Mouse (Mus musculus): Measurements from ENCODE around the gene Cd82. TPM values are rescaled to one million over a fixed set of nuclear protein-coding genes. Genes with fewer than 3 reads are reported as not detected.

Cd82 gene
- polyA plus RNA-seq, 1 experiment from 2014 or later: 23.9 TPM

- H3K27me3 ChIP-seq: no peaks in the 10 kb centered on the region
- H3K9ac ChIP-seq: no peak overlapping the region
- H3K4me2 ChIP-seq: no peak overlapping the region
- H3K27ac ChIP-seq (replicated peaks): no peak overlapping the region
- no peaks in the 10 kb centered on the region for H3K9me3 ChIP-seq
- WGBS: 81% methylated on average over 7 of the region's 7 CpGs
- ATAC-seq (ENCODE audit: low read depth): no peak
- peaks cover 33% of the 10 kb centered on the region for H3K4me1 ChIP-seq (replicated peaks)
- H3K4me3 ChIP-seq: no peak overlapping the region
- no peaks in the 10 kb centered on the region for H3K36me3 ChIP-seq
Measured at GRCm38 (mm10) chr2:93450695-93451094, 12.2 kb downstream of the Cd82 start.

GRCm38 (mm10) chr2:93449657-93450056 is 13.3 kb downstream of the Cd82 start:
- Histone ChIP-seq H3K4me3 (no peak overlapping the region), H3K27ac (replicated peaks) (no peak overlapping the region), H3K4me2 (no peak overlapping the region), H3K4me1 (replicated peaks) (peaks cover 29% of the 10 kb centered on the region), H3K36me3 (no peaks in the 10 kb centered on the region), H3K9ac (no peak overlapping the region), H3K9me3 (no peaks in the 10 kb centered on the region), H3K27me3 (no peaks in the 10 kb centered on the region)
- 71% methylated on average over 2 of the region's 2 CpGs for WGBS
- ATAC-seq (ENCODE audit: low read depth): no peak

- H3K9ac ChIP-seq: no peak overlapping the region
- ATAC-seq (ENCODE audit: low read depth): no peak
- WGBS: 68% methylated on average over 5 of the region's 5 CpGs
- H3K9me3 ChIP-seq: no peaks in the 10 kb centered on the region
- H3K4me3 ChIP-seq: no peak overlapping the region
- no peak overlapping the region for H3K4me2 ChIP-seq
- H3K36me3 ChIP-seq: no peaks in the 10 kb centered on the region
- peaks cover 29% of the 10 kb centered on the region for H3K4me1 ChIP-seq (replicated peaks)
- no peaks in the 10 kb centered on the region for H3K27me3 ChIP-seq
- no peak overlapping the region for H3K27ac ChIP-seq (replicated peaks)
Measured at GRCm38 (mm10) chr2:93448774-93449173, 14.2 kb downstream of the Cd82 start.

- H3K9me3 ChIP-seq: no peaks in the 10 kb centered on the region
- WGBS: 70% methylated on average over 6 of the region's 6 CpGs
- no peaks in the 10 kb centered on the region for H3K36me3 ChIP-seq
- H3K9ac ChIP-seq: no peak overlapping the region
- no peak overlapping the region for H3K4me2 ChIP-seq
- H3K4me1 ChIP-seq (replicated peaks): peaks cover 34% of the 10 kb centered on the region
- no peaks in the 10 kb centered on the region for H3K27me3 ChIP-seq
- 0 out of 2 replicates have a peak overlapping the region, but pooled peaks have one; percentile 25 for H3K27ac ChIP-seq (replicated peaks)
- ATAC-seq (ENCODE audit: low read depth): no peak
- H3K4me3 ChIP-seq: no peak overlapping the region
Measured at GRCm38 (mm10) chr2:93447500-93448249, 15.3 kb downstream of the Cd82 start.

GRCm38 (mm10) chr2:93446606-93447353 is 16.2 kb downstream of the Cd82 start:
- Histone ChIP-seq H3K27me3 (no peaks in the 10 kb centered on the region), H3K36me3 (no peaks in the 10 kb centered on the region), H3K4me2 (no peak overlapping the region), H3K9ac (no peak overlapping the region), H3K9me3 (no peaks in the 10 kb centered on the region), H3K4me3 (no peak overlapping the region), H3K27ac (replicated peaks) (no peak overlapping the region), H3K4me1 (replicated peaks) (peaks cover 26% of the 10 kb centered on the region)
- ATAC-seq (ENCODE audit: low read depth): no peak
- 71% methylated on average over 13 of the region's 13 CpGs for WGBS

- H3K27ac ChIP-seq (replicated peaks): no peak overlapping the region
- no peaks in the 10 kb centered on the region for H3K36me3 ChIP-seq
- no peak for ATAC-seq (ENCODE audit: low read depth)
- no peak overlapping the region for H3K4me2 ChIP-seq
- H3K9me3 ChIP-seq: no peaks in the 10 kb centered on the region
- peaks cover 29% of the 10 kb centered on the region for H3K4me1 ChIP-seq (replicated peaks)
- no peak overlapping the region for H3K4me3 ChIP-seq
- WGBS: 93% methylated on average over 5 of the region's 5 CpGs
- H3K9ac ChIP-seq: no peak overlapping the region
- no peaks in the 10 kb centered on the region for H3K27me3 ChIP-seq
Measured at GRCm38 (mm10) chr2:93445237-93445651, 17.7 kb downstream of the Cd82 start.

GRCm38 (mm10) chr2:93444280-93444679 is 18.7 kb downstream of the Cd82 start:
- Histone ChIP-seq H3K9me3 (no peaks in the 10 kb centered on the region), H3K9ac (no peak overlapping the region), H3K36me3 (no peaks in the 10 kb centered on the region), H3K27me3 (no peaks in the 10 kb centered on the region), H3K4me1 (replicated peaks) (peaks cover 38% of the 10 kb centered on the region), H3K4me2 (no peak overlapping the region), H3K27ac (replicated peaks) (no peak overlapping the region), H3K4me3 (no peak overlapping the region)
- no peak for ATAC-seq (ENCODE audit: low read depth)
- 88% methylated on average over 7 of the region's 7 CpGs for WGBS

- Histone ChIP-seq H3K4me3 (no peak overlapping the region), H3K4me2 (no peak overlapping the region), H3K36me3 (no peaks in the 10 kb centered on the region), H3K9ac (no peak overlapping the region), H3K9me3 (no peaks in the 10 kb centered on the region), H3K27me3 (no peaks in the 10 kb centered on the region), H3K27ac (replicated peaks) (no peak overlapping the region), H3K4me1 (replicated peaks) (peaks cover 42% of the 10 kb centered on the region)
- 84% methylated on average over 2 of the region's 2 CpGs for WGBS
- no peak for ATAC-seq (ENCODE audit: low read depth)
Measured at GRCm38 (mm10) chr2:93443106-93443505, 19.8 kb downstream of the Cd82 start.

- peak overlapping the region; percentile 42 for H3K27ac ChIP-seq (replicated peaks)
- H3K9ac ChIP-seq: no peak overlapping the region
- H3K4me1 ChIP-seq (replicated peaks): peaks cover 32% of the 10 kb centered on the region
- no peaks in the 10 kb centered on the region for H3K27me3 ChIP-seq
- peak; percentile 56; the same call in 1 of the 2 replicates for ATAC-seq (ENCODE audit: low read depth)
- no peaks in the 10 kb centered on the region for H3K9me3 ChIP-seq
- 49% methylated on average over 12 of the region's 12 CpGs for WGBS
- no peaks in the 10 kb centered on the region for H3K36me3 ChIP-seq
- H3K4me3 ChIP-seq: no peak overlapping the region
- H3K4me2 ChIP-seq: no peak overlapping the region
Measured at GRCm38 (mm10) chr2:93439812-93440559, 23.0 kb downstream of the Cd82 start.

GRCm38 (mm10) chr2:93439352-93439771 is 23.6 kb downstream of the Cd82 start:
- H3K27me3 ChIP-seq: no peaks in the 10 kb centered on the region
- no peaks in the 10 kb centered on the region for H3K9me3 ChIP-seq
- H3K36me3 ChIP-seq: no peaks in the 10 kb centered on the region
- H3K9ac ChIP-seq: no peak overlapping the region
- H3K4me3 ChIP-seq: no peak overlapping the region
- ATAC-seq (ENCODE audit: low read depth): no peak
- WGBS: 43% methylated on average over 9 of the region's 9 CpGs
- H3K27ac ChIP-seq (replicated peaks): peak overlapping the region; percentile 42
- peaks cover 32% of the 10 kb centered on the region for H3K4me1 ChIP-seq (replicated peaks)
- H3K4me2 ChIP-seq: no peak overlapping the region

GRCm38 (mm10) chr2:93438335-93438734 is 24.6 kb downstream of the Cd82 start:
- no peak for ATAC-seq (ENCODE audit: low read depth)
- no peak overlapping the region for H3K4me2 ChIP-seq
- no peak overlapping the region for H3K9ac ChIP-seq
- no peak overlapping the region for H3K4me3 ChIP-seq
- H3K4me1 ChIP-seq (replicated peaks): peaks cover 29% of the 10 kb centered on the region
- WGBS: 63% methylated on average over 6 of the region's 6 CpGs
- no peaks in the 10 kb centered on the region for H3K36me3 ChIP-seq
- H3K27ac ChIP-seq (replicated peaks): no peak overlapping the region
- no peaks in the 10 kb centered on the region for H3K9me3 ChIP-seq
- H3K27me3 ChIP-seq: no peaks in the 10 kb centered on the region

- Histone ChIP-seq H3K27me3 (no peaks in the 10 kb centered on the region), H3K4me2 (no peak overlapping the region), H3K9ac (no peak overlapping the region), H3K27ac (replicated peaks) (no peak overlapping the region), H3K9me3 (no peaks in the 10 kb centered on the region), H3K4me3 (no peak overlapping the region), H3K36me3 (no peaks in the 10 kb centered on the region), H3K4me1 (replicated peaks) (peaks cover 33% of the 10 kb centered on the region)
- ATAC-seq (ENCODE audit: low read depth): no peak
- 85% methylated on average over 4 of the region's 4 CpGs for WGBS
Measured at GRCm38 (mm10) chr2:93435577-93435976, 27.4 kb downstream of the Cd82 start.

Data from neural tube, embryonic 13.5 days (tissue).